Mouse (Mus musculus) midbrain, embryonic 13.5 days (tissue): ENCODE data around the gene Cip2a. TPM values are rescaled to one million over a fixed set of nuclear protein-coding genes. Genes with fewer than 3 reads are reported as not detected.

Experiments
- ATAC-seq: fragments of 200-750 bp; cut with Nextera tagmentation; 2 replicates; pipeline ENCODE4 v1.8.0; 2017; ENCODE audit warnings: mild to moderate bottlenecking, moderate TSS enrichment, moderate library complexity
- H3K27ac ChIP-seq: fragments of 300-500 bp; sonication (generic); 2 replicates; pipeline ENCODE4 v1.5.1; 2015; ENCODE audit warnings: inconsistent platforms, mild to moderate bottlenecking, moderate library complexity
- H3K27me3 ChIP-seq: fragments of 300-500 bp; sonication (generic); 2 replicates; pipeline ENCODE4 v1.6.1; 2015; ENCODE audit warnings: mild to moderate bottlenecking, inconsistent platforms
- H3K36me3 ChIP-seq: fragments of 300-500 bp; sonication (generic); 2 replicates; pipeline ENCODE4 v1.6.1; 2015; ENCODE audit warnings: mild to moderate bottlenecking, inconsistent platforms
- H3K4me1 ChIP-seq: fragments of 300-500 bp; sonication (generic); replicated peaks from 2 replicates; pipeline ENCODE4 v1.6.1; 2015; ENCODE audit warnings: inconsistent platforms
- H3K4me2 ChIP-seq: fragments of 300-500 bp; sonication (generic); replicated peaks from 2 replicates; pipeline ENCODE4 v1.6.1; 2015; ENCODE audit warnings: moderate library complexity, mild to moderate bottlenecking, inconsistent platforms
- H3K4me3 ChIP-seq: fragments of 300-500 bp; sonication (generic); replicated peaks from 2 replicates; pipeline ENCODE4 v1.5.1; 2015; ENCODE audit warnings: mild to moderate bottlenecking, inconsistent platforms
- H3K9ac ChIP-seq: fragments of 300-500 bp; sonication (generic); replicated peaks from 2 replicates; pipeline ENCODE4 v1.6.1; 2015; ENCODE audit warnings: mild to moderate bottlenecking, inconsistent platforms
- H3K9me3 ChIP-seq: fragments of 300-500 bp; sonication (generic); 2 replicates; pipeline ENCODE4 v1.6.1; 2016; ENCODE audit warnings: mild to moderate bottlenecking, inconsistent platforms
- WGBS: fragments of 180-500 bp; shearing (Covaris S2); methylation state at CpG from one replicate; pipeline ENCODE4 v1.1.7; 2015; 5-methylcytosine and 5-hydroxymethylcytosine counted together
- polyA plus RNA-seq: library from polyadenylated mRNA; unstranded; fragments of >200 nt; fragmentation: Nextera tagmentation; extraction: Ambion mirVana; gene quantifications from 2 replicates; pipeline ENCODE4 v1.2.1, GENCODE M21; 2015

Gene Cip2a
- polyA plus RNA-seq, 1 experiment from 2014 or later = 14.9 TPM

GRCm38 (mm10) chr16:49035852-49036251 is 41.9 kb downstream of the Cip2a start:
- WGBS = 78% methylated on average over 4 of the region's 4 CpGs
- Histone ChIP-seq H3K36me3 (no peaks in the 10 kb centered on the region), H3K9ac (no peak overlapping the region)

GRCm38 (mm10) chr16:49037771-49038170 is 43.8 kb downstream of the Cip2a start:
- H3K4me2 ChIP-seq = no peak overlapping the region
- no peak overlapping the region for H3K27ac ChIP-seq
- H3K4me1 ChIP-seq = no peaks in the 10 kb centered on the region
- H3K27me3 ChIP-seq = no peaks in the 10 kb centered on the region
- no peak overlapping the region for H3K9ac ChIP-seq
- no peak for ATAC-seq
- H3K9me3 ChIP-seq = no peaks in the 10 kb centered on the region
- WGBS = 88% methylated on average over 4 of the region's 4 CpGs
- H3K4me3 ChIP-seq = no peak overlapping the region
- no peaks in the 10 kb centered on the region for H3K36me3 ChIP-seq

More at GRCm38 (mm10) chr16:49035852-49036251, 41.9 kb downstream of the Cip2a start:
- Histone ChIP-seq H3K27ac (no peak overlapping the region), H3K27me3 (no peaks in the 10 kb centered on the region), H3K4me2 (no peak overlapping the region), H3K4me3 (no peak overlapping the region), H3K9me3 (no peaks in the 10 kb centered on the region), H3K4me1 (no peaks in the 10 kb centered on the region)
- no peak for ATAC-seq

- H3K9ac ChIP-seq = no peak overlapping the region
- H3K4me1 ChIP-seq = no peaks in the 10 kb centered on the region
- H3K4me3 ChIP-seq = no peak overlapping the region
- no peaks in the 10 kb centered on the region for H3K9me3 ChIP-seq
- no peaks in the 10 kb centered on the region for H3K36me3 ChIP-seq
- ATAC-seq = no peak
- H3K27ac ChIP-seq = no peak overlapping the region
- H3K27me3 ChIP-seq = no peaks in the 10 kb centered on the region
- 84% methylated on average over 3 of the region's 3 CpGs for WGBS
- no peak overlapping the region for H3K4me2 ChIP-seq
Measured at GRCm38 (mm10) chr16:49040554-49041221, 46.7 kb downstream of the Cip2a start.

- no peak overlapping the region for H3K9ac ChIP-seq
- H3K9me3 ChIP-seq = no peaks in the 10 kb centered on the region
- no peaks in the 10 kb centered on the region for H3K36me3 ChIP-seq
- H3K4me2 ChIP-seq = no peak overlapping the region
- H3K27ac ChIP-seq = no peak overlapping the region
- no peak overlapping the region for H3K4me3 ChIP-seq
- ATAC-seq = no peak
- H3K4me1 ChIP-seq = no peaks in the 10 kb centered on the region
- no peaks in the 10 kb centered on the region for H3K27me3 ChIP-seq
Measured at GRCm38 (mm10) chr16:49049214-49049613, 55.2 kb downstream of the Cip2a start.

- Histone ChIP-seq H3K4me1 (no peaks in the 10 kb centered on the region), H3K4me3 (no peak within 1 kb of the TSS), H3K9me3 (no peaks in the 10 kb centered on the region), H3K27me3 (no peaks in the 10 kb centered on the region), H3K9ac (no peak within 1 kb of the TSS), H3K27ac (no peak within 1 kb of the TSS), H3K36me3 (no peaks in the 10 kb centered on the region), H3K4me2 (no peak within 1 kb of the TSS)
- no peak for ATAC-seq
- 92% methylated on average over 1 of the region's 1 CpGs for WGBS
Measured at GRCm38 (mm10) chr16:49057186-49057585, 63.2 kb downstream of the Cip2a start, which contains the start of gene Myh15. Gene Myh15 (plus strand): TSS chr16:49057486.

Other genes with a start within 250 kb of the Cip2a start
- gene Trat1, start 222.2 kb upstream of the Cip2a start, polyA plus RNA-seq = 0.03 TPM in 1 of 2 replicates, not detected in the other
- not detected in 2 replicates for gene Retnlb, start 177.3 kb upstream of the Cip2a start, polyA plus RNA-seq
- gene Retnla, start 151.6 kb upstream of the Cip2a start, polyA plus RNA-seq = not detected in 2 replicates
- 0.87 TPM in 1 of 2 replicates, not detected in the other for gene Retnlg, start 121.6 kb upstream of the Cip2a start, polyA plus RNA-seq
- gene Dzip3, start within 50 bp of the Cip2a start, polyA plus RNA-seq = 50.8 and 52.9 TPM in 2 replicates
- 0.04 TPM in 1 of 2 replicates, not detected in the other for gene Myh15, start 63.3 kb downstream of the Cip2a start, polyA plus RNA-seq